Mouse (Mus musculus) heart, adult 18-20 months (tissue): ENCODE data around the gene Tex35. TPM values are rescaled to one million over a fixed set of nuclear protein-coding genes. Genes with fewer than 3 reads are reported as not detected.

ENCODE experiments used
- DNase-seq, 2 experiments: peaks; one replicate each; pipeline ENCODE4 v3.0.0; 2021 to 2022; ENCODE audit warnings: mixed read lengths in 1 of 2
- total RNA-seq, 2 experiments: library from RNA; stranded (reverse); gene quantifications; 2 replicates each; pipeline ENCODE4 v1.2.3; 2021

Gene Tex35
- total RNA-seq, 2 experiments from 2014 or later = not detected

GRCm38 (mm10) chr1:157081076-157081804 lies 27.2 kb downstream of the Tex35 start:
- DNase-seq = no peak

DNA sequence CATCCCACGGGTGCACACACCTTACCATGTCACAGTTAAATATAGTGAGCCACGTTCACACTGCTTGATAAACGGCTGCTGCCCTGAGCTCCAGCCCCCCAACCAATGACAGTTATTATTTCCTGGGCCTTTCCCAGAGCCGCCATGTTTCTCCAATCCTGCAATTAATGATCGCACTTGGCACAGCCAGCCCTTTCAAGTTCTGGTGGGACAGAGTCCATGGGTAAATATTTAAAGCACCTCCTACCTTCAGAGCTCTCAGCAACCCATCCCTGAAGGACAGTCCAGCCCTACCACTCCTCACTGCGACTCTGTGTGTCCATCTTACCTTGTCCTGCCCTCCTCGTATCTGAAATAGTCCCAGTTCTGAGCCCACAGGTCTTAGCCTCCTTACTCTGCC lies 28.4 kb downstream of the Tex35 start:
- DNase-seq = no peak

- DNase-seq = peak in 1 of 2 experiments; percentile 48
Observed at GRCm38 (mm10) chr1:157079384-157080025, 29.0 kb downstream of the Tex35 start.

DNA sequence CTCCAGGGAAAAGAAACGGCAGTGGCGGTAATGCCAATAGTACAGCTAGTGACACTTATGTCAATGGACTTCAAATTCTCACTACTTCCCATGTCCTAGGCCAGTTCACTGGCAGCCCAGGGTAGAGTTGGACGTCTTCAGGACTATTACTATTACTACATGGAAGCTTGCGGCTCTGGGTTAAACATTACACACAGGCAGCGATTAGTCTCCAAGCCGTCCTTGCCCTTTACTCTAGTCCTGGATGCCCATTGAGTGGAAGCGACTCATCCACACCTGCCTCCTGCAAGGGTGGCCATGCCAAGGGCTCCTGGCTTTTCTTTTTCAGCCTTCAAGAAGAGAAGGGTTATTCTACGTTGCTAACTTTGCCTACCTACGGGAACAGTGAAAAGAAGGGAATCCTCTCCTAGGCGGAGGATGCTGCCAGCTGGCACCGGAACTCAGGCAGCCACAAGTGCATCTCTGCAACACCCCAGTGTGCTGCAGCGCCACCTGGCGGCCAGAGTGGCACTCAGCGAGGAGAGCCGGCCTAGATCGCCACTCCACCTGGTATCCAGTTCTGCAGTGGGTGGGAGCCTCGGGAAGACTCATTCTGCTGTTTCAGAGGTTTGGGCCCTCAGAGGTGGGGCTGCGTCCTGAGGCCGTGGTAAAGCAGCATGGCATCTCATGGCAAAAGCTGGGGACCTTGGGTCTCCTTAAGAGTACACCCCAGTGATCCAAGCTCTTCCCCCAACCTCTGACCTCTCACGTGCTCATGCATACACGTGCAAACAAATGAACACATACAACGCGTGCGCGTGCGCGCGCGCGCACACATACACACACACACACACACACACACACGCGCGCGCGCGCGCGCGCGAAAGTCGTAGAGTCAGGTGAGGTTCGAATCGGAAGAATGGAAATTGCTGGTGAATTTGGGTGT lies 31.4 kb downstream of the Tex35 start:
- peak; percentile 88 to 94 for DNase-seq

GRCm38 (mm10) chr1:157076257-157076656 lies 32.2 kb downstream of the Tex35 start:
- DNase-seq = peak; percentile 77 to 93

DNA sequence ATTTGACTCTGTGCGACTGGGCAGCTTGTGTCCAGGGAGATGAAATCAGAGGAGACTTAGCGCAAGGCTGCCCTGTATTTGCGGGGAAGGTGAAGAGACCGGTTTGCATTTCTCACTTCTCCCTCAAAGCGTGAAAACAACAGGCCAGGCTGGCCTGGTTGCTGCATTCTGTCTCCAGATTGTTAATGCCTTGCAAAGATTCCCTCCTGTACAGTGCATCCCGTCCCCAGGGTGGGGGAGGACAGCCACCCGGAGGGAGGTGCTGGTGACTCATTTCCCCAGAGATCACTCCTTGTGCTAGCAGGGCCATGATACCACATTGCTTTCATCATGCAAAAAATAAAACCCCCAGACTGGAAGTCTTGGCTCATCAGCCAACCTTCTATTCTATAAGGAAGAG lies 33.5 kb downstream of the Tex35 start:
- DNase-seq = peak in 1 of 2 experiments; percentile 31

DNA sequence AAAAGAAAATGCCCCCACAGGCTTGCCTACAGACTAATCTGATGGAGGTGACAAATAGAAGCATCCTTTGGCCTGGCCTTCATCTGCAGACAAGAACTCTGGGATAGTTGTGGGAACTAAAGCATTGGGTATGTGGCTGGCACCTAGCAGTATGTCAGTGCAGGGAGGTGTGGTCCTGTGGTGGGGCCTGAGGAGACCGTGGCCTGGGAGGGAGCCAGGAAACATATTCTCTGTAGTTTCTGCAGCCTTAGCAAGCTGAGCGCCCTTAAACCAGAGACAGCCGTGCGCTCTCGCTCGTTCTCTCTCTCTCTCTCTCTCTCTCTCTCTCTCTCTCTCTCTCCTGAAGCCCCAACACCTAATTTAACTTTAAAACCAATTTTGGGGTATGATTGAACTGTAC lies 34.1 kb downstream of the Tex35 start:
- DNase-seq = no peak

- no peak for DNase-seq
Observed at GRCm38 (mm10) chr1:157073592-157073991, 34.9 kb downstream of the Tex35 start.

GRCm38 (mm10) chr1:157069181-157069828 lies 39.2 kb downstream of the Tex35 start:
- no peak for DNase-seq

DNA sequence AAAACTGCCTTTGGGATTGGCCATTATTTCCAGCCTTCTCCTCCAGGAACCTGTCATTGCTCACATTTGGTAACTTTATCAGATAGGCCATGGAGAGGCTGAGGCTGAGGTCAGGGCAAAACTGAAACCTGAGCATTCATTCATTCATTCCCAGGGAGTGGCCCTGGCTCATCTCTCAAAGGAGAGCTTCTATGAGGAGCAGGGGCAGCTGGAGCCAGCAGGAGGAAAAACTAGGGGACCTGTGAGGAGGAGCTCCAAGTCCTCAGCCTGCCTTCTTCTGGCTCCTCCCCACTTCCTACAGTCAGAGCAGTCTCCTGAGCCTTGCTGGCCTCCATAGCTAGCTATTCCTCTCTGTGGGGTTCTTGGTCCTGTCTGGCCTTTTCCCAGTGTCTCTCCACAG lies 40.2 kb downstream of the Tex35 start:
- no peak for DNase-seq

DNA sequence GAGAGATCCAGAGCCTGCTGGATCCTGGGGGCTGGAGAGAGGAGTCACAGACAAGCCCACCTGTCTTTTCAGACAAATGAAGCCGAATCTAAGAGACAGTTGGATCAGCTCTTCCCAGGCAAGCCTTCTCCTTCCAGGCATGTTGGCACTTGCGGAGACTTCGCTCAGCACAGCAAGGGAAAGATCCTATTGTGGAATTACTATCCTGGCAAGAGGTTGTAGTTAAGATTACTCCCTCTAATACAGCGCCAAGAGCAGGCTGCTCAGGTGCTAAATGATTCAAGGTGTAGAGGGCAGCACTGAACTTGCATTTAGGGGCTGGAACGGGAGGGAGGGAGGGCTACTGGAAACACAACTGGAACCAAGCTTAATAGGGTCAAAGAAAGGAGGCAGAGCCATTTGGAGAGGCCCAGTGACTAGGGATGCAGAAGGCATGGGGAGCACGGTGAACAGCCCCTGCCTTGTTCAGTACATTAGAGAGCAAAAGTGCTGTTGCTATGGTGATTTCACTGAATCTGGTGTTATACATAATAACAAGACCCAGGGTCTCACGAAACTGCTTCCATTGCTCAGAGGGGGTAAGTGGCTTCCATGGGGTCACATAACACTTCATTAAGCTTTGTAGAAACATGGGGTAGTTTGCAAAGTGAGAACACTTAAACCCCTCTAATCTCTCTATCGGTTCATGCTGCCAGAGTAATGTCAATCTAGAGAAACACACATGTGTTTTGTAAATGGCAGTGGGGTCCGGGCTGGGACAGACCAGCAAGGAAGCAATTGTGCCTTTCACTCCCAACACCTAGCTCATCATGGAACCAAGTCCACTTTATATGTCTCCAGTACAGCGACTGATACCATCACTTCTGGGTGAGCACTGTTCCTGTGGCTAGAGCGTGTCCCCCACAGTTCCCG lies 42.4 kb downstream of the Tex35 start:
- no peak for DNase-seq

DNA sequence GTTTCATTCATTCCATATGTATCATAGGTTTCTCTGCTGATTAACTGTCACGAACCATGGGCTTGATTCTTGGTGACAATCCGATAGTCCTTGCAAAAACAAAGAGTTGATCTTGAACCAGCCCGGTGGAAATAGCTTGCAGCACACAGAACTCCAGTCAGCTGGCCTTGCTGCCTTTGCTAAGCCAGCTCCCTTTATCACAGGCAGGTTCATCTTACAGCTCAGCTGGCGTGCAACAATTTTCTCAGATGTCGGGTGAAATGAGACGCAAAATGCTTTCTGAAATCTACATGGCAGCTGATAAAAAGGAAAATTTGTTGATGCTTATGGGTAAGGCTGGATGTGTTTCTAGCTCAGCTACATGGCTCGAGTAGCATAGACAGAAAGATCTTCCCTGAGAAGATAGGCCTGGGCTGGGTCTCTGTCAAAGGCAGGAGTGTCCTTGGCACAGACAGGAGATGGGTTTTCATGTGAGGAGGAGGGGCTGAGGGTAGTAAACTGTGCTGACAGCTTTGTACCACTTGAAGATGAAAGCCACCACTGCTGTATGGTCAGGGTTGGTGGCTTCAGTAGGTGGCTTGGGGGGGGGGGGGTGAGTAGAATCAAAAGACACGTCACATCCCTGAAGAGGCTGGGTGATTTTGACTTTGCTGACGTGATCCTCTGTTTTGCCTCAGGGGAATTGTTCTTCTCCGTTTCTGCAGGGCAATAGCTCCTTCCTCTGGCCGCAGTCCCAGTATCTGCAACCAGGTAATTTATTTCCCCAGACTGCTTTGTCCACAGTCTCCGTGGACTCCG lies 45.0 kb downstream of the Tex35 start:
- peak in 1 of 2 experiments; percentile 11 for DNase-seq

GRCm38 (mm10) chr1:157062445-157062825 lies 46.0 kb downstream of the Tex35 start:
- no peak for DNase-seq

DNA sequence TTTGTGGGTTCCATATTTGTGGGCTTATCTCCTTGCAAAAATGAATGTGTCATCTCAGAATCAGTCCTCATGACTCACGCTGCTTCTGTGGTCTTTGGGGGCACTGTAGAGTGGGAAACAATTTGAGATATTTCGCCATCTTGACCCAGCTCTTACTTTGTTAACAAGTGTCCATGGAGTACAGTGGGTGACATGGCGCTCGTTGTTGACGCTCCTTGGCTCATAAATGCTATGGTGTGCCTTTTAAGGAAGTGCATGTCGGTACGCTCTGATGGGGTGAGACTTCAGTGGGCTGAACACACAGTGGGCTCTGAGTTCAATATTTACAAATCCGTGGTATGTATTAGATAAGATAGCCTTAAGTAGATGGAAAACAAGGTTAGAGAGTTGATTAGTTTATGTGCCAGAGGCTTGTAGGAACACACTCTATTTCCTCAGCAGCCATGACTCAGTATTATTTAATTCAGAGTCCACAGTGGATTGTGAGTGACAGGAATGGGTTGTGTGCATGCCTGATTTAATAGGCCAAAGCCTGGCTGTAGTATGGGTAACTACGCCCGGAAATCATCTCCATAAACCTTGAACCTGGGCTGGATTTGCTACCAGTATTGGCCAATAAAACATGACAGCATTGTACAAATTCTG lies 46.6 kb downstream of the Tex35 start:
- DNase-seq = no peak

DNA sequence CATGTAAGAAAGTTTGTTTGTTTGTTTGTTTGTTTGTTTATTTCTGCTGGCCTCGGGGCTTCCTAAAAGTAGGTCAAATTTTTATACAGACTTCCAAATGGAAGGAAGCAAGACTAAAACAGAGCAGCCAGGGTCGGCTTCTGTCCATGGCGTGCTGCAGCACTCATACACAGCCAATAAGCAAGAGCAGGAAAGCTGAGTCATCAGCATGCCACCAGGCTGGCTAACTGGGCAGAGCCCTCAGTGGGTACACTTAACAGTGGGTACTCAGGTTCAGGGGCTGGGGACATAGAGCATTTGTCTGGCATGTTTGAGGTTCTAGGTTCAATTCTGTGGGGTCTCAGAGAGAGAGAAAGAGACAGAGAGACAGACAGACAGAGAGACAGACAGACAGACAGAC lies 47.3 kb downstream of the Tex35 start:
- no peak for DNase-seq

GRCm38 (mm10) chr1:157060441-157061135 lies 47.9 kb downstream of the Tex35 start:
- no peak for DNase-seq

- no peak for DNase-seq
Observed at GRCm38 (mm10) chr1:157055901-157056300, 52.6 kb downstream of the Tex35 start.

DNA sequence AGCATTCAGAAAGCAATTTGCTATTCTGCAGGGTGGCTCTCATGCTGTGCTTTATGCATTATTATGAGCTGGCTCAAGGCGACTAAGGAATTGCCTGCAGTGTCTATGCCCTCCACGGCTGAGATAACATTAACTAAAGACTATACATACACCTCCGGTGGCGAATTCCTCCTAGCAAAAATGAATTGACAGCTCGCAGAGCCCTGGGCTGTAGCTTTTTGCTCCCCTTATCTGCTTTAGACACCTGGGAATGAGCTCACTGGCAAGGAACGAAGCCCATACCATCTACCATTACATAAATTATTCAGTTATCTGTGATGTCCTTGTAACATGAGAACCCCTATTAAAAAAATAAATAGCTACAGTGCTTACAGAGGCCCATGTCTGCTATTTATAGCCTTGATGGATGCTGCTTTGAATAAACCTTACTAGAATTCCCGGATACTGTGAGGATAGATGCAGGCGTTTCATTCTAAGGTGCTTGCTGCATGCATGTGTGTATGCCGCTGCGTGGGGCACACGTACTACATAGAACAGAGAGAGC lies 53.1 kb downstream of the Tex35 start:
- DNase-seq = no peak

DNA sequence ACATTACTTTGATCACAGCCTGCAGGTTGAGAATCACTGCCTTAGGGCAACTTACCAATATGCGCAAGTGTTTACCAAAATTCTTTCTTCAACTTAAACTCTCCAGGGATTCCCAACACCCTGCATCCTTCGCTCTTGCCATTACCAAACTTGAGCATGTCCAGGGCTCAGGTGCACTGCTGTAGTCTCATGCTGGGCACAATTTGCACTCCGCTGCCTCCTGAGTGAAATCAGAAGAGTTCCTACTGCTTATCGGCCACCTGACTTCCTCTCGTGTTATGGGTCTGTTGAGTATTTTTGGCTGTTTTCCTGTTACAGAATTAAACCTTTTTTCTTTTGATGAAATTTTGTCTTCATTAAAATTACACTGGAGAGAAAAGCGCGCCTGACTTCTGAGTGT lies 53.8 kb downstream of the Tex35 start:
- DNase-seq = no peak
